Comparison of ENCODE assay signal across 7 mouse cellular contexts in the genomic region with DNA sequence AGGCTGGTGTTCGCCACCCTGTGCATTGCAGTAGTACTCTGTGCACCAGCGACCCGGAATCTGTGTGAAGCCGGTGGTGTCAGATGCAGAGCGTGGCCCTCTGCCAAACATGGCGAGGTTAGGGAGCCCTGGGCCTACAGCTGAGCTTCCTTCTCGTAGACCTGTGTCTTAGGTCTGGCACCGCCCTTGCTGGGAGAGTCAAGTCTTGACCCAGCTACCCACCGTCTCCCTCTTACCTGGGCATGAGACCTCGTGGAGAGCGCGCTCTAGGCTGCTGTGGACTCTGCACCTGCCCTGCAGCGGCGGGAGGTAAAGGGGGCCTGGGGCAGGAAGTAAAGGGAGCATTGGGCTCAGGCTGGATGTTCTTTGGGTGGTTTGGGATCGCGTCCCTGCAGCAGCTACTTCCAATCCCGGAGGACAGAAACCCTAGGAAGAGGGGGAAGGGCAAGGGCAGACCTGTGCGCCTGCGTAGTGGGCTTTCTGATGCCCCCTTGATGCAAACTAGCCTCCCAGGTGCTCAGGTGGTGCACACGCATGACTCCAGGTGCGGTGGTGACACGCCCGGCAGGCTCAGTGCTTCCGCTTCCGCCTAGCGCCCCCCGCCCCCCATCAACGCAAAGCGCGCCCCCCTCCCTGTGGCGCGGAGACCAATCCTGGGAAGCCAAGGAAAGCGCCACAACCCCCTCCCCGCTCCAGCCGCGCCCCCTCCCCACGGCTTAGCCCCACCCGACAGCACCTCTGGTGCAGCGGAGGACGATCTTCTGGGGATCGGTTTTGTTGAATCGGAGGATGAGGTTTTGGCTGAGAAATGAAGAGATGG. TPM values are rescaled to one million over a fixed set of nuclear protein-coding genes. Genes with fewer than 3 reads are reported as not detected.
A peak's percentile ranks its signal among the peaks of the same experiment; 100 is the strongest.
DNase-seq lines count a peak whose midpoint lies in the region; ATAC-seq and TF ChIP-seq lines count a peak whose summit lies in the region.

No protein-coding gene starts in this region.

- H3K4me2 ChIP-seq in hindbrain, postnatal 0 days (ENCODE audit: low read depth, low read length): peak overlapping the region; percentile 85
- H3K4me2 ChIP-seq in liver, embryonic 13.5 days: peak overlapping the region; percentile 38
- peak overlapping the region; percentile 90 for H3K4me2 ChIP-seq in stomach, embryonic 14.5 days (replicated peaks; ENCODE audit: low read depth, low read length)

- H3K9me3 ChIP-seq in hindbrain, postnatal 0 days (ENCODE audit: low read length): no peaks in the 10 kb centered on the region
- H3K9me3 ChIP-seq in liver, embryonic 13.5 days (replicated peaks): no peaks in the 10 kb centered on the region
- no peaks in the 10 kb centered on the region for H3K9me3 ChIP-seq in stomach, embryonic 14.5 days (ENCODE audit: control insufficient read depth, low read depth, low read length)

- H3K4me3 ChIP-seq in hindbrain, postnatal 0 days (ENCODE audit: low read length): peak overlapping the region; percentile 54
- peak overlapping the region; percentile 19; the same call in 1 of the 2 replicates for H3K4me3 ChIP-seq in liver, embryonic 13.5 days (replicated peaks)
- peak overlapping the region; percentile 53 for H3K4me3 ChIP-seq in stomach, embryonic 14.5 days (ENCODE audit: low read depth, low read length)

- 12% methylated on average over 41 of the region's 42 CpGs for WGBS in hindbrain, postnatal 0 days
- 20% methylated on average over 40 of the region's 42 CpGs for WGBS in liver, embryonic 13.5 days (ENCODE audit: insufficient replicate concordance)
- WGBS in stomach, embryonic 14.5 days: 12% methylated on average over 42 of the region's 42 CpGs

- H3K4me1 ChIP-seq in hindbrain, postnatal 0 days (ENCODE audit: insufficient read depth, low read length): peaks cover 15% of the 10 kb centered on the region
- H3K4me1 ChIP-seq in liver, embryonic 13.5 days (replicated peaks): no peaks in the 10 kb centered on the region
- H3K4me1 ChIP-seq in stomach, embryonic 14.5 days (ENCODE audit: control insufficient read depth, insufficient read depth, low read length): no peaks in the 10 kb centered on the region; the same call in 1 of the 2 replicates

- peak; percentile 14 for DNase-seq in testis, postnatal 14 days (ENCODE audit: low spot score)
- no peak for DNase-seq in testis, postnatal 10 days (ENCODE audit: low spot score)
- peak; percentile 31 for DNase-seq in embryo, embryonic 11.5 days (ENCODE audit: low read depth, low spot score)
- DNase-seq in hindbrain, postnatal 0 days (ENCODE audit: low spot score): peak; percentile 93
- no peak for DNase-seq in liver, embryonic 13.5 days
- DNase-seq in adrenal gland, adult 2 months: no peak

- H3K27ac ChIP-seq in hindbrain, postnatal 0 days: peak overlapping the region; percentile 82
- H3K27ac ChIP-seq in liver, embryonic 13.5 days: no peak overlapping the region
- H3K27ac ChIP-seq in stomach, embryonic 14.5 days (ENCODE audit: low read length): peak overlapping the region; percentile 53; the same call in 1 of the 2 replicates

- H3K27me3 ChIP-seq in hindbrain, postnatal 0 days (ENCODE audit: insufficient read depth, low read length): no peaks in the 10 kb centered on the region
- H3K27me3 ChIP-seq in liver, embryonic 13.5 days: peaks cover 39% of the 10 kb centered on the region
- no peaks in the 10 kb centered on the region for H3K27me3 ChIP-seq in stomach, embryonic 14.5 days (ENCODE audit: control insufficient read depth, insufficient read depth, low read length)

- ATAC-seq in hindbrain, postnatal 0 days: peak; percentile 91
- ATAC-seq in liver, embryonic 13.5 days (ENCODE audit: low read depth): no peak
- peak; percentile 53 for ATAC-seq in stomach, embryonic 14.5 days (ENCODE audit: insufficient number of reproducible peaks, insufficient read depth, low FRiP score, low read depth)

- peak overlapping the region; percentile 69 for H3K9ac ChIP-seq in hindbrain, postnatal 0 days (replicated peaks; ENCODE audit: low read length)
- no peak overlapping the region for H3K9ac ChIP-seq in liver, embryonic 13.5 days
- peak overlapping the region; percentile 61 for H3K9ac ChIP-seq in stomach, embryonic 14.5 days (replicated peaks; ENCODE audit: low read depth, low read length)

- TF ChIP-seq CTCF in hindbrain, postnatal 0 days (IDR thresholded peaks at IDR 0.05; ENCODE audit: low read depth): no peak

- no peaks in the 10 kb centered on the region for H3K36me3 ChIP-seq in hindbrain, postnatal 0 days (ENCODE audit: insufficient read depth, low read length)
- H3K36me3 ChIP-seq in liver, embryonic 13.5 days: no peaks in the 10 kb centered on the region
- no peaks in the 10 kb centered on the region for H3K36me3 ChIP-seq in stomach, embryonic 14.5 days (ENCODE audit: control insufficient read depth, insufficient read depth, low read length)

RNA-seq across cellular contexts. Expression of gene Mcf2l, which starts 41.8 kb away (rescaled TPM):
- total RNA-seq in hindbrain, postnatal 0 days (2014; rRNA removed): 298 and 316 TPM in 2 replicates
- polyA plus RNA-seq in hindbrain, postnatal 0 days (2015; fragmentation: Nextera tagmentation; extraction: Ambion mirVana): 94.1 and 94.2 TPM in 2 replicates
- 0.89 and 1.2 TPM in 2 replicates for polyA plus RNA-seq in liver, embryonic 13.5 days (2015; fragmentation: Nextera tagmentation; extraction: Ambion mirVana)
- 20.7 and 24.5 TPM in 2 replicates for polyA plus RNA-seq in stomach, embryonic 14.5 days (2014; fragmentation: Nextera tagmentation; extraction: Ambion mirVana)
- total RNA-seq in adrenal gland, adult 2 months (2021): 10 to 100 TPM; 24.0 to 25.4 TPM
- polyA plus RNA-seq in adrenal gland, adult 2 months (2012; rRNA removed): 9.6 and 12.4 TPM in 2 replicates

Comparison
In these comparisons a context has a peak if more than half of its experiments do, and no peak if none do; other contexts are left out.
1. DNase-seq: peak in testis, postnatal 14 days (single experiment), embryo, embryonic 11.5 days (single experiment) and hindbrain, postnatal 0 days (single experiment); none in testis, postnatal 10 days (single experiment), liver, embryonic 13.5 days (single experiment) and adrenal gland, adult 2 months (single experiment).
2. H3K4me2 ChIP-seq: peak in every context shown above with its lines; median percentile 90 in stomach, embryonic 14.5 days; 85 in hindbrain, postnatal 0 days; 38 in liver, embryonic 13.5 days.
3. Peak in every context shown above with its lines, with median percentiles within 50 percentile points of each other: H3K4me3 ChIP-seq.